Mouse (Mus musculus) ES-E14 (cell line): ENCODE measurements around the gene Mmd2. TPM values are rescaled to one million over a fixed set of nuclear protein-coding genes. Genes with fewer than 3 reads are reported as not detected.
A peak's percentile ranks its signal among the peaks of the same experiment; 100 is the strongest.

Experiments
- DNase-seq: peaks from one replicate; pipeline ENCODE4 v3.0.0-alpha.2; 2013; ENCODE audit warnings: low read depth, low spot score
- H3K27ac ChIP-seq: 2 replicates; pipeline ENCODE4 v1.5.1; 2012; ENCODE audit warnings: low read depth, mild to moderate bottlenecking, low read length, moderate library complexity, mixed read lengths; ENCODE audit not compliant: poor library complexity, insufficient read depth, severe bottlenecking
- H3K36me3 ChIP-seq: 2 replicates; pipeline ENCODE4 v1.6.1; 2012; ENCODE audit warnings: mild to moderate bottlenecking, low read length, moderate library complexity, mixed read lengths; ENCODE audit not compliant: control insufficient read depth, poor library complexity, insufficient read depth, severe bottlenecking
- H3K4me1 ChIP-seq, 2 experiments: fragments of 150-350 bp in 1 of 2; sonication (generic) in 1 of 2; 2 replicates each; pipeline ENCODE4 v1.6.1; 2012; ENCODE audit warnings: low read length in 2 of 2, mild to moderate bottlenecking in 1 of 2, mixed read lengths in 1 of 2; ENCODE audit not compliant: control insufficient read depth in 2 of 2, insufficient read depth in 2 of 2, poor library complexity in 1 of 2
- H3K4me3 ChIP-seq, 2 experiments: fragments of 150-350 bp in 1 of 2; sonication (generic) in 1 of 2; 2 replicates each; pipeline ENCODE4 v1.5.1; 2012; ENCODE audit warnings: low read length in 2 of 2, low read depth in 1 of 2, mild to moderate bottlenecking in 1 of 2, mixed read lengths in 1 of 2; ENCODE audit not compliant: insufficient read depth in 1 of 2, poor library complexity in 1 of 2, severe bottlenecking in 1 of 2
- H3K9ac ChIP-seq: 2 replicates; pipeline ENCODE4 v1.6.1; 2012; ENCODE audit warnings: low read depth, mild to moderate bottlenecking, low read length, mixed read lengths; ENCODE audit not compliant: poor library complexity, insufficient read depth, severe bottlenecking
- H3K9me3 ChIP-seq: fragments of 150-350 bp; sonication (generic); 2 replicates; pipeline ENCODE4 v1.6.1; 2012; ENCODE audit warnings: low read depth, mild to moderate bottlenecking, low read length; ENCODE audit not compliant: control insufficient read depth, insufficient read depth
- CHD2 ChIP-seq: IDR thresholded peaks from 2 replicates; pipeline ENCODE4 v1.6.1; 2014; ENCODE audit warnings: mild to moderate bottlenecking, low read depth, low read length, inconsistent platforms
- HCFC1 ChIP-seq: IDR thresholded peaks from 2 replicates; pipeline ENCODE4 v1.6.1; 2012; ENCODE audit warnings: low read length, inconsistent platforms, borderline replicate concordance; ENCODE audit not compliant: insufficient read depth
- MAFK ChIP-seq: IDR thresholded peaks from 2 replicates; pipeline ENCODE4 v1.6.1; 2014; ENCODE audit warnings: mild to moderate bottlenecking, low read depth, low read length, inconsistent platforms; ENCODE audit not compliant: insufficient read depth
- ZC3H11A ChIP-seq: IDR thresholded peaks from 2 replicates; pipeline ENCODE4 v1.6.1; 2012; ENCODE audit warnings: low read depth, mild to moderate bottlenecking, inconsistent platforms, low read length, borderline replicate concordance
- ZNF384 ChIP-seq: IDR thresholded peaks from 2 replicates; pipeline ENCODE4 v1.6.1; 2012; ENCODE audit warnings: low read depth, low read length, inconsistent platforms
- in situ Hi-C, 2 experiments: fragments of 600-800 bp; cut with MboI; formaldehyde crosslinking; loops; one replicate each; pipeline ENCODE4 v1.15.1; 2025; ENCODE audit warnings: low sequenced_read_pairs in 2 of 2, inconsistent platforms in 1 of 2; ENCODE audit not compliant: unreplicated experiment in 2 of 2
- total RNA-seq: library from RNA; depleted of rRNA; stranded (reverse); fragments of 300-350 nt; gene quantifications from 2 replicates; pipeline ENCODE4 v1.2.3, GENCODE M21; 2012

Mmd2 gene
- total RNA-seq, 1 experiment = 2.2 TPM

DNA sequence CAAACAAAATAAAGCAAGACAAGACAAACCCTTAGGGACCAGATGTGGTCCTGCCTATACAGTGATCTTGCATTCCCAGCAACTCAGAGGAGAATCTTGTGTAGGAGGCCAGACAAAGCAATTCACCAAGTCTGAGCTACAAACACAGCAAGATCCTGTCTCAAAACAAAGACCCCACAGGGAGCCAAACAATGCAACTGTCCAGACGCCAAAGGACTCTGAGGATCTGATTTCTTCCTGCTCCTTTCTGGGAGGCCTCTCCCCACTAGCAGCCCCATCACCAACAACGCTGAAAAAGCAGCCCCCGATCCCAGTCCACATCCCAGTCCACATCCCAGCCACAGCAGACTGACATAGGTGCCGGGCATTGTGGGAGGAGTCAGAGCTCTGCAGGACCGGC, 62.3 kb downstream of the Mmd2 start:
- Histone ChIP-seq H3K4me1 (peaks cover 15 to 38% of the 10 kb centered on the region in 2 experiments), H3K9me3 (no peaks in the 10 kb centered on the region), H3K27ac (peak overlapping the region; percentile 91), H3K4me3 (no peak overlapping the region), H3K9ac (no peak overlapping the region), H3K36me3 (peaks cover 7% of the 10 kb centered on the region)
- DNase-seq = peak; percentile 61
- in situ Hi-C loops = loop anchor here in 1 of 2 experiments (5.0 kb wide), 1 partner anchor 44 kb away; no protein-coding TSS in a partner anchor
- no peak for TF ChIP-seq MAFK
- no peak for TF ChIP-seq ZC3H11A
- no peak for TF ChIP-seq HCFC1
- TF ChIP-seq CHD2 = no peak
- no peak for TF ChIP-seq ZNF384

DNA sequence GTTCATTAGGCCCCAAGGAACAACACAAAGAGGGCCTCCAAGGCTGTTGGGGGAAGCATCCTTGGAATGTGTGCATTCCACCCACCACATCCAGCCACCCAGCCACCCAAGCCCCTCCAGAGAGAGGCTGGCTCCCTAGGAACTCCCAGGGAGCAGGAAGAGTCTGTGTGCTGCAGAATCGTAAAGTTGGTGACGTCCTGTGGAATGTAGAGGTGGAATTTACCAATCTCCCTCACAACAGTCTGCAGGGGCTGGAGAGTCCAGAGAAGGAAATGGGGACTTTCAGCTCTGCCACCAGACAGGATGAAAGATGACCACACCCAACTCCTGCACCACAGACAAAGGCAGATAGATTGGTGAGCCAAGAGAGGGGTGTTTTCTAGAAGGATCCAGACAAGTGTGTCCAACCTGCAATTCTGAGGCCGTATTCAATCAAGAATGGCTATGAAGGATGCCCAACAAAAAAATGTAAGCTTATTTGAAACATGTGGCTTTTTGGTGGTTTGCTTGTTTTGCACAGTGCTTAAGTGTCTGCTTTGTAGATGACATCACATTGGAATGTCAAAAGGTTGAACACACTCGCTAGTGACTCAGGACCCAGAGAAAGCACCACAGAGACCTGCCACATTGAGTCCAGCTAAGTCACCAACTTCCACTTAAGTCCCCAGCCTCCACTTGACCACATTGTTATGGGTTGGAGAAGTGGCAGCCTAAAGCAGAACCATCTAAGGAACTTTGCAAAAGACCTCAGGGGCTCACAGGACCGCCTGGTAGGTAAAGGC, 63.4 kb downstream of the Mmd2 start:
- DNase-seq = no peak
- Histone ChIP-seq H3K9me3 (no peaks in the 10 kb centered on the region), H3K4me3 (no peak overlapping the region), H3K36me3 (peaks cover 7% of the 10 kb centered on the region), H3K4me1 (peaks cover 15 to 38% of the 10 kb centered on the region in 2 experiments), H3K9ac (no peak overlapping the region), H3K27ac (peak overlapping the region; percentile 91)
- TF ChIP-seq HCFC1 (no peak), MAFK (no peak), ZNF384 (no peak), ZC3H11A (no peak), CHD2 (no peak)
- in situ Hi-C loops = loop anchor here in 1 of 2 experiments (5.0 kb wide), 1 partner anchor 43 kb away; no protein-coding TSS in a partner anchor

DNA sequence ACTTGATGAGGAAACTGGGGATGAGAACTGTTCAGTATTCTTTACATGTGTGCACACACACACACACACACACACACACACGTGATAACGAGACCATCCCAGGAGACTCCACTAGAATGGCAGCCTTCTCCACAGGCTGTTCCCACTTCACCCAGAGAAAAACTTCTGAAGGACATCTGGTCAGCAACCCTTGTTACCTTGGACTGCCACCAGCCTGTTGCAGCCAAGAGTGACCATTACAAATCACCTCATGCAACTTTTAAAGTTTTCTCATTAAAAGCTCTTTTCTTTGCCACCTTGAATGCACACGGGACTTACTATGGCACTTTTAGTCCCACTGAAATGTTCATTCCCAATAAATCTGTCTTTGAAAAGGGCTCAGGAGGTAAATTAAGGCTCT, 71.3 kb downstream of the Mmd2 start:
- DNase-seq = no peak
- no peaks in the 10 kb centered on the region for H3K9me3 ChIP-seq
- H3K4me1 ChIP-seq = no peaks in the 10 kb centered on the region; a peak in 1 of 4 replicates
- peaks cover 2% of the 10 kb centered on the region; the same call in 1 of the 2 replicates for H3K36me3 ChIP-seq
- no peak overlapping the region for H3K27ac ChIP-seq
- no peak overlapping the region for H3K4me3 ChIP-seq
- TF ChIP-seq MAFK (no peak), HCFC1 (no peak), ZNF384 (no peak), ZC3H11A (no peak), CHD2 (no peak)
- in situ Hi-C loops = no loop called here
- H3K9ac ChIP-seq = no peak overlapping the region

DNA sequence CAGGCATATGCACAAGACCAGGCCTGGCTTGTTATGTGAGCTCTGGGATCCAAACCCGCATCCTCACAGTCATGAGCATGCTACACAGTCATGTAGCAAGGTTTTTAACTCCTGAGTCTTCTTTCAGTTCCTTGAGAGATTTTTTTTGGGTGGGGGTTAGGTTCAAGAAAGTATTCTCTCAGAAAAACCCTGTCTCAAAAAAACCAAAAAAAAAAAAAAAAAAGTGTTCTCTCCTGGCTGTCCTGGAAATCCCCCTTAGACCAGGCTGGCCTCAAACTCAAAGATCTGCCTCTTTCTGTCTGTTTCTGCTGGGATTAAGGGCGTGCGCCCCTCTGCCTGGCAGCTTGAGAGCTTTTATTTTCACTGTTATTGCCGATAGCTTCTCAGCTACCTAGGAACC, 73.2 kb downstream of the Mmd2 start:
- TF ChIP-seq ZNF384 (no peak), ZC3H11A (no peak), MAFK (no peak), HCFC1 (no peak), CHD2 (no peak)
- H3K9ac ChIP-seq = no peak overlapping the region
- in situ Hi-C loops = no loop called here

More for the DNA sequence above, 73.2 kb downstream of the Mmd2 start:
- H3K4me3 ChIP-seq = no peak overlapping the region
- no peaks in the 10 kb centered on the region; a peak in 1 of 4 replicates for H3K4me1 ChIP-seq
- H3K27ac ChIP-seq = no peak overlapping the region
- no peaks in the 10 kb centered on the region for H3K9me3 ChIP-seq
- H3K36me3 ChIP-seq = peaks cover 2% of the 10 kb centered on the region; the same call in 1 of the 2 replicates
- no peak for DNase-seq
